Mouse (Mus musculus): ENCODE data around the gene Sdsl.

DNA sequence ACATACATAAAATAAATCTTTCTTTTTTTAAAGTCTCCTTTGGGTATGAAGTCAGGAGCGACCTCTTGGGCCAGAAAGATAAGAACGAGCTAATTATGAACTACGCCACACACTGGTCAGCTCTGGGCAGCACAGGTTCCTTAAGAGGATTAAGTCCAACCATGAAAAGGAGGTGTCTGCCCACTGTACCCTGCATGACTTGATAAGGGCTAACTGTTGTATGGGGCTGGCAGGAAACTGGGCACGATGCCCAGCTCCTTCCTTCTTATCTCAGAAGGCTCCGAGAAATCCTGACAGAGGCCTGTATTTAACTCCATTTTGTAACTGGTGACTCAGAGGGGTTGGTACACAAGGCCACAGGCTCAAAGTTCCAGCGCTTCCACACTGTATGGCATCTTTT is 6.8 kb downstream of the Sdsl start:
- TF ChIP-seq EP300 (IDR thresholded peaks at IDR 0.05; ENCODE audit: low read depth) (no peak), CTCF (IDR thresholded peaks at IDR 0.05; ENCODE audit: low read depth) (peak; percentile 45)
